Mouse (Mus musculus) thymus, postnatal 0 days (tissue): ENCODE measurements at regions not wholly inside any gene's neighbourhood (a gene's known extent, or its start where the extent isn't known, plus 50 kb on each side); places are given as distances from the start of the nearest gene placed in this dataset.

Source experiments
- DNase-seq: peaks from one replicate; pipeline ENCODE4 v3.0.0-alpha.2; 2015; ENCODE audit warnings: low spot score

DNA sequence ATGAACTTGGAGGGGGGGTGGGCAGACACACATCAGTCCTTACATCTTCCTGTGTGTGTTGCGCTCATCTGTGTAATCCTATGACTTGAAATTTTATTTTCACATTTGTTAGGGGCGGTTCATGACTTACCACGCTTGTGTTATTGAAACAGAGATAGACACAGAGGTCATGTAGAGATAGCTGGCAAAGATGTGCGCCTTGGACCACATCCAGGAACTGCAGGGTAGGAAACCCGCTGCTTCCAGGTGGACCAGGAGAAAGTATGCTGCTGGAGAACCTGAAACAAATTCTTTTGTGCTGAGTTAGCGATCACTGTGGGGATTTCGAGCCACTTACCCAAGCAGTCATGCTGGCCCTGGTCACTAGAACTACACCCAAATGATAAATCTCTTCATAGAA lies 89.1 kb downstream of the Kcnj2 start:
- no peak for DNase-seq

GRCm38 (mm10) chr11:111155747-111156146 lies 89.8 kb downstream of the Kcnj2 start:
- DNase-seq = no peak

GRCm38 (mm10) chr11:111159299-111159698 lies 93.3 kb downstream of the Kcnj2 start:
- no peak for DNase-seq

GRCm38 (mm10) chr11:111164907-111165306 lies 98.9 kb downstream of the Kcnj2 start:
- DNase-seq = no peak

- no peak for DNase-seq
Measured at GRCm38 (mm10) chr11:111170174-111170800, 104.3 kb downstream of the Kcnj2 start.

DNA sequence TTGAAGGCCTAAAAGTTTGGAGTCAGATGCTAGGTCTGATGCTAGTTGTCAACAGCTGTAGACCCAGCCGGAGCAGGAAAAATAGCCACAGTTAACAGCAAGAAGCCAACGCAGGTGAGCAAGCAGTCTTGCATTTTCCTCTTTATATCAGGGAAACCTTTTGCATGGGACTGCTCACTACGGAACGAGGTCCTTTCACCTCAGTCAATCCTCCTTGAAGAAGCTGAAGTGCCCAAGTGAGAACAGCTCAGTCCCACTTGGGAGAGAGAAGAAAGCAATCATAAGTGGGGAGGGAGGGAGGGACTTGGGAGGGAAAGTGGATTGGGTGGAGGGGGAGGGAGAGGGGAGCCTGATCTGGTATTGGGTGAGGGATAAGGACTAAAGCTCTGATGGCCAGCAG lies 107.6 kb downstream of the Kcnj2 start:
- no peak for DNase-seq

GRCm38 (mm10) chr11:111175566-111175965 lies 109.6 kb downstream of the Kcnj2 start:
- no peak for DNase-seq

- no peak for DNase-seq
Measured at GRCm38 (mm10) chr11:111177516-111177915, 111.6 kb downstream of the Kcnj2 start.

- no peak for DNase-seq
Measured at GRCm38 (mm10) chr11:111197422-111197821, 131.5 kb downstream of the Kcnj2 start.

GRCm38 (mm10) chr11:111200512-111200911 lies 134.5 kb downstream of the Kcnj2 start:
- no peak for DNase-seq

DNA sequence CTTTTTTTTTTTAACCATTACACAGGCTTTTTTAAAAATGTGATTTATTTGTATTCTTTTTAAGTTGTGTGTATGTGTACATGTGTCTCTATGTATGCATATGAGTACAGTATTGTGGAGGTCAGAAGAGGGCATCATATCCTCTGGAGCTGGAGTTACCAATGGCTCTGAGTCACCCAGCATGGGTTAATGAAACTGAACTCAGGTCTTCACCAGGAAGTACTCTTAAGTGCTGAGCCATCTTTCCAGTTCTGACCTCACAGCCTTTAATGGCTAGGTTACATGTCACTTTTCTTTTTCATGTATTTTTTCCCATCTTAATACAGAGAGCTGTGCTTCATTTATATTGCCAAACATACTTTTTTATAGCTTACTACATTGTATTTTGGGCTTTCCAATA lies 136.8 kb downstream of the Kcnj2 start:
- DNase-seq = no peak

GRCm38 (mm10) chr11:111210565-111210964 lies 144.6 kb downstream of the Kcnj2 start:
- no peak for DNase-seq

DNA sequence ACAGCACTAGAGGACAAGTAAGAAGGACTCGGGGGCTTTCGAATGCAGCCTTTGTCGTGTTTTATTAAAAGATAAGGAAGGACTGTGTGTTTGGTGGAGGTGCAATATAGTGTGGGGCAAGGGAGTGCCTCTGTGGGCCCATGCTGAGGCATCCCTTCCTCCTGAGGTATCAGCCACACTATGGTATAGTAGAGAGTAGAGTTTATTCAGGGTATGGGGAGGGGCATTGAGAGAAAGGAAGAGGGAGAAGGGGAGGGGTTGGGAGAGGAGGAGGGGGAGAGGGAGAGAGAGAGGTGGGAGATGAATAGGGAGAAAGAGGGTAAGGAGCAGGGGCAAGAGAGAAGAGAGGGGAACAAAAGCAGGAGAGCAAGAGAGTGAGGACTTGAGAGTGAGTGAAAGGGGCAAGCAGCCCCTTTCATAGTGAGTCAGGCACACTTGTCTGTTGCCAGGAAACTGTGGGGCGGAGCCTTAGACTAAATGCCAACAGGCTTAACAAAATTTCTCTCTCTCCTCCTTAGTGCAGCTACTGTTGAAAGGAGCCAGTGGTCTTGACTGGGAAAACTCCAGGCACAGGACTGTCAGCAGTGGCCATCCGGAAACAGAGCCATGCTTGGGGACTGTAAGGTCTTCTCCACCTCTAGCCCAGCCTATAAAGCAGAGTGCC lies 146.2 kb downstream of the Kcnj2 start:
- no peak for DNase-seq

DNA sequence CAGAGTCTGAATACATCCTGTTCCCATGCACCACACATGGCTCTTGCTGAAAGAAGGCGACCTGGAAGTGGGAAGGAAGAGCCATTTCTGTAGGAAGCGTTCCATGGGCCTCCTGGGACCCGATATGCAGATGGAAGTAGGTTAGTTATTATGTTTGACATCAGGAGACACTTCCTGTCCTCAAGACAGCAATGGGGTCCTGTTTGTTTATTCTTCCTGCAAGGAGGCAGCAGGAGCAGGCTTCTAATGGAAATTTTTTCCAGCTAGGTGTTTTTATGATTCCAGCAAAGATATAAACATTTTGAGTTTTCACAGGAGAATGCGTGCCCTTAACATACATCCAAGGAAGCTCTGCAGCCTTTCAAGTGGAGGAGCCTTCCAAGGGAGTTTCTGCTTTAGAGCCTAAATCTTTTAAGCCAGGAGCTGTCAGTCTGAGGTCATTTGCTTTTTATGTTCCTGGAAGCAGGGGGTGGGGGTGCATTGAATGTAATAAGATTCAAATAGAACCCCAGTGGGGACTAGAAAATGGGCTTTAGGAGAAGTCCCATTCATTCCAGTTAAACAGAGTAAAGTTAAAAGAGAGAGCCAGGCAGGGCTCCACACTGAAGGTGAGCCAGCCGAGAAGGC lies 146.9 kb downstream of the Kcnj2 start:
- DNase-seq = no peak

DNA sequence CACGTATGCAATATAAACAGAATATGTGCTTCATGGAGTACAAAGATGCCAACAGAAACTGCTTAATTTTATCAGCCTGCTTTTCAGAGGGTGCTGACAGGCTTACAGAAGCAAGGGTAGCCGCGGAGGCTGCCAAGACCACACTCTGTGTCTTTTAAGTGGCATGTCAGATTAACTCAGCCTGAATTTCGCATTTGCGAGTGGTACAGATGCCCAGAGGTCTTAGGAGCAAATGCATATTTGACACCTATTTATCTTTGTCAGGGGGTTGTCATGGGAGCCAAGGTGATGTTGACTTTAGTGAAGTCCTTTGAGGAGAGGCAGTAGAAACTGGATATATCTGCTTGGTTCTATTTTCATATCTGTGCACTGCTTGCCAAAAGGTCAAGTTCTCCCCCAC lies 149.0 kb downstream of the Kcnj2 start:
- DNase-seq = no peak

- DNase-seq = no peak
Measured at GRCm38 (mm10) chr11:111223834-111224233, 157.9 kb downstream of the Kcnj2 start.

GRCm38 (mm10) chr11:111227305-111227704 lies 161.3 kb downstream of the Kcnj2 start:
- no peak for DNase-seq

DNA sequence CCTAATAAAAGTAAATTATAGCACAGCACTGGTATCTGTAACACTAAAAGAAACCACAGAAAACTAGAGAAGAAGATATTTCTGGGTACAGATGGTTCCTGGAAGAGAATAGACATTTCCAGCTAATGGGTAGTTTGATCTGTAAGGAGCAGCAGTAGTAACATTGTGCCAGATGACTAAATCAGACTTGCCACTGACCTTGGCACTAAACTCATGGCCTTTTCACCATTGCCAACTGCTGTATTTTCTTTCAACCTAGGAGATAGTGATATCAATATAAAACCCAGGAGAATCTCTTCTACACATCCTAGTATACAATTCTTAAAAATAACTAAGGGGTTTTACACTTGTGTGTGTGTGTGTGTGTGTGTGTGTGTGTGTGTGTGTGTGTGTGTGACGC lies 170.8 kb downstream of the Kcnj2 start:
- no peak for DNase-seq

- DNase-seq = no peak
Measured at GRCm38 (mm10) chr11:111239784-111240183, 173.8 kb downstream of the Kcnj2 start.

- no peak for DNase-seq
Measured at GRCm38 (mm10) chr11:111252226-111252625, 186.3 kb downstream of the Kcnj2 start.

- no peak for DNase-seq
Measured at GRCm38 (mm10) chr11:111256596-111256995, 190.6 kb downstream of the Kcnj2 start.

DNA sequence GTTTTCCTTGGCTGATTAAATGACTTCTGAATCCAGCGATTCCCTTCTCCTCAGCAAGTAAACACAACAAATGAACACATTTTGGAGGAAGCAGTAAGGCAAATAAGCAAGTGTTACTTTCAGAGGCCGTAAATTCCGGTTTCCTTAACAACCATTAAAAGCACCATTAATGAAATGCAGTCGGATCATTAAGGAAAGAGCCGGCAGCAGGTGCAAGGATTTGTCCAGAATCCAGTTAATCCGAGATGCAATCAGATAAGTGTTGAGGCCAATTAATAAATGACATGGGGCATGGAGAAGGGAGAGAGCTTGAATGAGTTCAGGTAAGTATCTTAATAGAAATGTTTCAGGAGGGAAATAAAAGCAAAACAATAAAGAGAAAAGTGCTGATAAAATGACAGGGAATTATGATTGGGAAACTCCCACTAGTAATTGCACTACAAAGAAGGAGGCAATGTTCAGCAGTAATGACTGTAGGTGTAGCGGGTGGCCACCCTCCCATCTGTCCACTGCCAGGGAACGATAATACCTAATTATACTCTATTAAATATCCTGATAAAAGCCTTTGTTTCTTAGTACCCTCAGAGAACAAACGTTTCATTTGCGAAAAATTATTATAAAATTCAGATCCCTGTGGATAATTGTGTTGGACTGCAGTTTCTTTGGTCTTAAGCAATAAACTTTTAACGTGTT lies 194.9 kb downstream of the Kcnj2 start:
- DNase-seq = no peak
